Mouse (Mus musculus) urinary bladder, postnatal 36 days (tissue): ENCODE data around the gene Sars2.

Experiments used
- DNase-seq, 2 experiments: peaks; one replicate each; pipeline ENCODE4 v3.0.0; 2022; ENCODE audit warnings: low spot score in 2 of 2, mixed read lengths in 1 of 2

The Sars2 gene

GRCm38 (mm10) chr7:28778825-28779224 is 37.0 kb downstream of the Sars2 start:
- DNase-seq, result no peak

- peak; percentile 80 to 88 for DNase-seq
These were observed 38.4 kb downstream of the Sars2 start for GRCm38 (mm10) chr7:28780067-28780658.

- DNase-seq, result no peak
These were observed 39.1 kb downstream of the Sars2 start for GRCm38 (mm10) chr7:28780857-28781256.

GRCm38 (mm10) chr7:28781261-28781663 is 39.5 kb downstream of the Sars2 start:
- DNase-seq, result no peak

- no peak for DNase-seq
These were observed 43.4 kb downstream of the Sars2 start for GRCm38 (mm10) chr7:28785161-28785560.

GRCm38 (mm10) chr7:28787884-28788283 is 46.1 kb downstream of the Sars2 start:
- no peak for DNase-seq

- no peak for DNase-seq
These were observed 46.8 kb downstream of the Sars2 start, which contains the start of gene Rinl for GRCm38 (mm10) chr7:28788307-28789195. Gene Rinl (plus strand): TSS chr7:28788969.

GRCm38 (mm10) chr7:28789235-28789634 is 47.4 kb downstream of the Sars2 start:
- no peak for DNase-seq

GRCm38 (mm10) chr7:28790066-28790806 is 48.4 kb downstream of the Sars2 start:
- DNase-seq, result no peak

GRCm38 (mm10) chr7:28791706-28792105 is 49.9 kb downstream of the Sars2 start:
- DNase-seq, result no peak

GRCm38 (mm10) chr7:28792391-28793185 is 50.8 kb downstream of the Sars2 start:
- no peak for DNase-seq

GRCm38 (mm10) chr7:28793834-28794233 is 52.0 kb downstream of the Sars2 start:
- no peak for DNase-seq

GRCm38 (mm10) chr7:28794496-28794895 is 52.7 kb downstream of the Sars2 start:
- no peak for DNase-seq

GRCm38 (mm10) chr7:28795832-28796231 is 54.0 kb downstream of the Sars2 start:
- no peak for DNase-seq

GRCm38 (mm10) chr7:28796562-28796975 is 54.8 kb downstream of the Sars2 start:
- peak; percentile 68 to 87 for DNase-seq

- DNase-seq, result no peak
These were observed 58.2 kb downstream of the Sars2 start for GRCm38 (mm10) chr7:28799994-28800393.

GRCm38 (mm10) chr7:28801451-28801850 is 59.7 kb downstream of the Sars2 start:
- no peak for DNase-seq

GRCm38 (mm10) chr7:28801901-28802670 is 60.3 kb downstream of the Sars2 start:
- DNase-seq, result peak; percentile 75 to 82

GRCm38 (mm10) chr7:28802846-28803588 is 61.2 kb downstream of the Sars2 start:
- no peak for DNase-seq
